Mouse (Mus musculus) lung, adult 2 months (tissue): Measurements from ENCODE around the gene Rplp2.

Experiments used
- CTCF ChIP-seq: fragments of 200-500 bp; IDR thresholded peaks from 2 replicates; pipeline ENCODE4 v1.5.1; 2011; ENCODE audit warnings: mild to moderate bottlenecking, low read length, control low read depth; ENCODE audit not compliant: insufficient read depth
- POLR2A ChIP-seq: fragments of 200-500 bp; IDR thresholded peaks from 2 replicates; pipeline ENCODE4 v1.6.1; 2011; ENCODE audit warnings: low read depth, mild to moderate bottlenecking, control low read depth, low read length, borderline replicate concordance; ENCODE audit errors: extremely low read depth

DNA sequence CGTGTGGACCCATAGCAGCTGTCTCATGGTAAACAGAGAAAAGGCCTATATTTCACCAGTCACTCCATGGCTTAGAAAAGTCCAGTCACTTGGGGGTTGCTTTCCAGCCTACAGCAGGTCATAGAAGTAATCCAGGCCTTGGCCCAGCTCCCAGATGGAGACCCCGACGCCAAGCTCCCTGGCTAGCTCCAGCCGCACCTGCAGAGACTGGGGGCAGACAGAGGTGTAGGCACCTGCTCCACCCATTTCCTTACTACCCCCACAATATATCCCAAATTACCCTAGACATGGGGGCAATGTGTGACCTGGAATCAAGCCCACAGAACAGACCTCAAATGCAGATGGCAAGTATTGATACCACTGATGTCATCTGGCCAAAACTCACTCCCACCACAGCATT is 48.8 kb downstream of the Rplp2 start:
- TF ChIP-seq CTCF (no peak), POLR2A (no peak)
